Mouse (Mus musculus): ENCODE results near the gene Hhat.

Hhat gene

DNA sequence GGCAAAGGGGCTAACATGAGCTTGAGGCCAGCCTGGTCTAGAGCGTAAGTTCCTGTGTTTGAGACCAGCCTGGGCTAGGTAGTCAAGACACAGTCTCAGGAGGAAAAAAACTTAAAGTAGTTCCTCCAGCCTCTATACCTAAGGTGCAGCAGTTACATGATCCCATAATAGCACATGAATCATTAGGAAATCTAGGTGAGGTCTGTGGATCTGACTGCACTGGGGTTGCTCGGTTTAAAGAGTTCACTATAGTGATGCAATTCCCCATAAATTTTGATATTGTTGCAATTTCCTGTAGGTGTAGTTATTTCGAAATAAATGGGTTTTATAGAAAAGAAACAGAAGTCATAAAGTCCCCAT lies 26.2 kb downstream of the Hhat start:
- DNase-seq (ENCODE audit: low read depth, low spot score), result no peak

DNA sequence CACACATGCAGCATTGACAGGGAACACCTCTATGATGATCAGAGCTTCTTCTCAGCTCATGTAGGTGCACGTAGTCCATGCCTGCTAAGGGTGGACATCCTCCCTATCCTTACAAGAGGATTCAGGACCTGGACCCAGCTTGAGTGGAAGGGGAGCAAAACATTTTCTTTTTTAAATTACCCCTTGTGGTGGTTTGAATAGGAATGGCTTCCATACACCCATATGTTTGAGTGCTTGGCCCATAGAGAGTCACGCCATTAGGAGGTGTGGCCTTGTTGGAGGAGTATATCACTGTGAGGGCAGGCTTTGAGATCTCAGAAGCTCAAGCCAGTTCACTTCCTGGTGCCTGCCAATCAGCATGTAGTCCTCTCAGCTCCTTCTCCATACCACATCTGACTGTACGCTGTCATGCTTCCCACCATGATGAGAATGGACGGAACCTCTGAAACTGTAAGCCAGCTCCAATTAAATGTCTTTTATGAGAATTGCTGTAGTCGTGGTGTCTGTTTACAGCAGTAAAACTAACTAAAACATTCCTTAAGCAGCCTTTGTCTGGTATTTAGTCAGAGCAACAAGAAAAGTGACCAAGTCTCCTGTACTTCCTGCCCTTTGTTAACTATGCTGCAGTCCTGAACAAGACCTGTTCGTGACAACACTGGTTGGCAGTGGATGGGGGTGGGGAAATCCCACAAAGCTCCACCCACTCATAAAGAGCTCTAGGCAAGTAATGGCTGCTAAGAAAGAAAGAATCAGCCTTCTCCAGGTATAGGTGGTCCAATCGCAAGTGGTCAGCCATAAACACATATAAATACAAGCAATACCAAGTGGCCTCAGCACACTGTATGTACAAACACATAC lies 28.4 kb downstream of the Hhat start:
- DNase-seq (ENCODE audit: low read depth, low spot score), result peak; percentile 32

- no peak for DNase-seq (ENCODE audit: low read depth, low spot score)
Observed at GRCm38 (mm10) chr1:192741896-192742295, 29.1 kb downstream of the Hhat start.

- peak; percentile 90 for DNase-seq (ENCODE audit: low read depth, low spot score)
Observed at GRCm38 (mm10) chr1:192736524-192736923, 34.5 kb downstream of the Hhat start.

GRCm38 (mm10) chr1:192736002-192736426 lies 35.0 kb downstream of the Hhat start:
- peak; percentile 82 for DNase-seq (ENCODE audit: low read depth, low spot score)

DNA sequence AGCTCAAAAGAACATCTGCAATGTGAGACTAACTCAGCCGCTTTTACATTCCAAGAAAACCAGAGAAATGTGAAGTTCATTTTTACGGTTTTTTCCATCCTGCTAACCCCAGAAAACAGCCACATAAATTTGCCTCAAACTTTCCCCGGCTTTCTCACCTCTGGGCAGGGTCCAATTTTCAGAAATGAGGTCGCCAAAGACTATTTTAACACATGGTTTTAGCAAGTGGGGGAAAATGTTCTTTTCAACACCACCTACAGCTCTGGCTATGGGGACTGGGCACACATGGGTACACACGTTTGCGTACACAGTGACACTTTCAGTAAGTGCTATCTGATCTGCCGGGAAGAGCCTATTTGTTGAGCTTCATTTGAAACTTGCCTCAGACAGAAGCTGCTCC lies 40.5 kb downstream of the Hhat start:
- DNase-seq (ENCODE audit: low read depth, low spot score), result peak; percentile 44

GRCm38 (mm10) chr1:192726996-192727624 lies 43.9 kb downstream of the Hhat start:
- DNase-seq (ENCODE audit: low read depth, low spot score), result peak; percentile 85

GRCm38 (mm10) chr1:192722147-192722546 lies 48.9 kb downstream of the Hhat start:
- DNase-seq (ENCODE audit: low read depth, low spot score), result peak; percentile 88

GRCm38 (mm10) chr1:192720156-192720555 lies 50.9 kb downstream of the Hhat start:
- DNase-seq (ENCODE audit: low read depth, low spot score), result no peak

DNA sequence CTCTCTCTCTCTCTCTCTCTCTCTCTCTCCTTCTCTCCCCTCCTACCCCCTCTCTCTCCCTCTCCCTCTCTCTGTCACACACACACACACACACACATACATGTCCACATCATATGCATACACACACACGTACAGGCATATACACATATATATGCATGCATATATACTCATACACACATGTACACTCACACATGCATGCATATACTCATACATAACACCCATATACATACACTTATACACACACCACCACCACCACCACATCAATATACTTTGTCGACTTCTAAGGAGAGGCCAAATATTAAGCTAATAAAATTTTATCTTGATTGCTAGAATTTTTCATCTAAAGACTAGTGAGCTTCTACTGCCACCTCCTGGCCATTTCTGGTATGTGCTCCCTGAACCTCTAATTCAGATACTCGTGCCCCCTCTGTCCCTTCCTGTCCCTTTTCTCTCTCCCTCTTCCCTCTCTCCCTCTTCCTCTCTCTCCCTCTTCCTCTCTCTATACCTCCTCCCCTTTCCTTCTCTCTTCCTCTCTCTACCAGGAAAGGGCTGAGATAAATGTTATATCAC lies 59.2 kb downstream of the Hhat start:
- peak; percentile 77 for DNase-seq (ENCODE audit: low read depth, low spot score)

- DNase-seq (ENCODE audit: low read depth, low spot score), result no peak
Observed at GRCm38 (mm10) chr1:192700339-192701073, 70.5 kb downstream of the Hhat start.

DNA sequence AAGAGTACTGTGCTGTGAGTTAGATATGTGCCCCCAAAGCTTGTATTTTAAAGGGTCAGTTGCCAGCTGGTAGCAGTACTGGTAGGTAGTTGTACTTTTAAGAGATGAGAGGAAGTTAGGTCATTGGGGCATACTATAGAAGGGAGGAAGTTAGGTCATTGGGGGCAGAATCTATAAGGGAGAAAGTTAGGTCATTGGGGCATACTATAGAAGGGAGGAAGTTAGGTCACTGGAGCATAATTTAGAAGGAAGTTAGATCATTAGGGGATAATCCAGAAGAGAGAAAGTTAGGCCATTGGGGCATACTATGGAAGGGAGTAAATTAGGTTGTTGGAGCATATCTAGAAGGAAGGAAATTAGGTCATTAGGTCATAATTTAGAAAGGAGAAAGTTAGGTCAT lies 71.9 kb downstream of the Hhat start:
- no peak for DNase-seq (ENCODE audit: low read depth, low spot score)

- DNase-seq (ENCODE audit: low read depth, low spot score), result no peak
Observed at GRCm38 (mm10) chr1:192696371-192696863, 74.6 kb downstream of the Hhat start.

- DNase-seq (ENCODE audit: low read depth, low spot score), result no peak
Observed at GRCm38 (mm10) chr1:192693644-192694043, 77.4 kb downstream of the Hhat start.

DNA sequence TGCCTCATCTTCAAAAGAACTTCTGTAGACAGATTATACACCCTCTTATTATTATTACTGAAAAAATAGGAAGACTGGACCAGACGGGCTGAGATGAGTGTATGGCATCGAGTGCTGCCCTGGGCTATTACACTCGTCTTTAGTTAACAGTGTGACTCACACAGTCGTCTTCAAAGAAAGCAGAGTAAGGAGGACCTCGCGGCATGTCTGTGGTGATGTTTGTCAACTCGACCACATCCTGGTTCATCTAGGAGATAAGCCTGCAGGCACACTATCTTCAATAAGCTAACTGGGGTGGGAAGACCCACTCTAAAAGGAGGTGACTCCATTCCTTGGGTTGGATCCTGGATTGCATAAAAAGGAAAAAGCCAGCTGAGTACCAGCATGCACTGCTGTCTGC lies 78.0 kb downstream of the Hhat start:
- peak; percentile 8 for DNase-seq (ENCODE audit: low read depth, low spot score)

- no peak for DNase-seq (ENCODE audit: low read depth, low spot score)
Observed at GRCm38 (mm10) chr1:192682219-192682951, 88.6 kb downstream of the Hhat start.

GRCm38 (mm10) chr1:192677236-192677635 lies 93.8 kb downstream of the Hhat start:
- no peak for DNase-seq (ENCODE audit: low read depth, low spot score)

- DNase-seq (ENCODE audit: low read depth, low spot score), result no peak
Observed at GRCm38 (mm10) chr1:192663608-192664007, 107.4 kb downstream of the Hhat start.

DNA sequence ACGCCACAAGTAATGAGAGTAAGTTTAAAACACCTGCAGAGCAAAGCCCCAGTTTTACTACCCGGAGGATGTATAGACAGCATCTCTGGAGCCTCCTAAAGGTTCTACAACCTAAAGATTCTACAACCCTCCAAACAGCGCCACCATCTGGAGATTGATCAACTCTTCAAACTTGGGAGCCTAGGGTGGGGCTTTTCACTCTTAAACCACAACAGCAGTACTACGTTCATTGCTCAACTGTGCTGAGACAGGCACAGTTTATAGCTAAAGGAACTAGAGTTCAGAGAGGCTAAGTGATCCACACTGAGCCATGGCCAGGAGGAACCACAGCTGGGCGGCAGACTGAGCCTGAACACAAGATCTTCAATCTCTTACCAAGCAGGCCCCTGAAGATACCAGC lies 107.9 kb downstream of the Hhat start:
- no peak for DNase-seq (ENCODE audit: low read depth, low spot score)

GRCm38 (mm10) chr1:192661612-192662011 lies 109.4 kb downstream of the Hhat start:
- DNase-seq (ENCODE audit: low read depth, low spot score), result no peak

GRCm38 (mm10) chr1:192657417-192657816 lies 113.6 kb downstream of the Hhat start:
- no peak for DNase-seq (ENCODE audit: low read depth, low spot score)
